Mouse (Mus musculus): ENCODE data around the gene Tcp11. TPM values are rescaled to one million over a fixed set of nuclear protein-coding genes. Genes with fewer than 3 reads are reported as not detected.
A peak's percentile ranks its signal among the peaks of the same experiment; 100 is the strongest.

Tcp11 gene
- polyA plus RNA-seq, 1 experiment from 2014 or later = 0.49 TPM

- ATAC-seq (ENCODE audit: extremely low read depth, insufficient number of reproducible peaks, low FRiP score, low TSS enrichment) = no peak
- WGBS = 75% methylated on average over 6 of the region's 6 CpGs
- H3K9ac ChIP-seq = no peak overlapping the region
These were observed 17.3 kb downstream of the Tcp11 start for GRCm38 (mm10) chr17:28063163-28063562.

GRCm38 (mm10) chr17:28062710-28063109, 17.7 kb downstream of the Tcp11 start:
- ATAC-seq (ENCODE audit: extremely low read depth, insufficient number of reproducible peaks, low FRiP score, low TSS enrichment) = no peak
- Histone ChIP-seq H3K4me3 (no peak overlapping the region), H3K27ac (replicated peaks) (no peak overlapping the region), H3K9me3 (no peaks in the 10 kb centered on the region), H3K27me3 (replicated peaks) (no peaks in the 10 kb centered on the region; the same call in 1 of the 2 replicates), H3K9ac (no peak overlapping the region), H3K4me2 (no peak overlapping the region), H3K4me1 (0 out of 2 replicates have a peak, but pooled peaks cover 6% of the 10 kb centered on the region), H3K36me3 (peaks cover 44% of the 10 kb centered on the region)
- 84% methylated on average over 7 of the region's 7 CpGs for WGBS

More at GRCm38 (mm10) chr17:28063163-28063562, 17.3 kb downstream of the Tcp11 start:
- H3K27ac ChIP-seq (replicated peaks) = no peak overlapping the region
- 0 out of 2 replicates have a peak, but pooled peaks cover 6% of the 10 kb centered on the region for H3K4me1 ChIP-seq
- peaks cover 2% of the 10 kb centered on the region for H3K27me3 ChIP-seq (replicated peaks)
- H3K4me3 ChIP-seq = no peak overlapping the region
- no peak overlapping the region for H3K4me2 ChIP-seq
- peaks cover 39% of the 10 kb centered on the region for H3K36me3 ChIP-seq
- H3K9me3 ChIP-seq = no peaks in the 10 kb centered on the region

- Histone ChIP-seq H3K27me3 (replicated peaks) (no peaks in the 10 kb centered on the region), H3K9ac (no peak overlapping the region), H3K4me3 (no peak overlapping the region), H3K9me3 (no peaks in the 10 kb centered on the region), H3K27ac (replicated peaks) (no peak overlapping the region), H3K36me3 (peaks cover 56% of the 10 kb centered on the region), H3K4me1 (0 out of 2 replicates have a peak, but pooled peaks cover 6% of the 10 kb centered on the region), H3K4me2 (no peak overlapping the region)
- 52% methylated on average over 7 of the region's 7 CpGs for WGBS
- no peak for ATAC-seq (ENCODE audit: extremely low read depth, insufficient number of reproducible peaks, low FRiP score, low TSS enrichment)
These were observed 19.0 kb downstream of the Tcp11 start for GRCm38 (mm10) chr17:28061472-28061871.

- Histone ChIP-seq H3K9me3 (no peaks in the 10 kb centered on the region), H3K27ac (replicated peaks) (no peak overlapping the region), H3K36me3 (peaks cover 64% of the 10 kb centered on the region), H3K4me1 (0 out of 2 replicates have a peak, but pooled peaks cover 6% of the 10 kb centered on the region), H3K27me3 (replicated peaks) (no peaks in the 10 kb centered on the region), H3K4me3 (no peak overlapping the region), H3K4me2 (no peak overlapping the region), H3K9ac (no peak overlapping the region)
- WGBS = 92% methylated on average over 11 of the region's 11 CpGs
- no peak for ATAC-seq (ENCODE audit: extremely low read depth, insufficient number of reproducible peaks, low FRiP score, low TSS enrichment)
These were observed 19.8 kb downstream of the Tcp11 start for GRCm38 (mm10) chr17:28060681-28061080.

DNA sequence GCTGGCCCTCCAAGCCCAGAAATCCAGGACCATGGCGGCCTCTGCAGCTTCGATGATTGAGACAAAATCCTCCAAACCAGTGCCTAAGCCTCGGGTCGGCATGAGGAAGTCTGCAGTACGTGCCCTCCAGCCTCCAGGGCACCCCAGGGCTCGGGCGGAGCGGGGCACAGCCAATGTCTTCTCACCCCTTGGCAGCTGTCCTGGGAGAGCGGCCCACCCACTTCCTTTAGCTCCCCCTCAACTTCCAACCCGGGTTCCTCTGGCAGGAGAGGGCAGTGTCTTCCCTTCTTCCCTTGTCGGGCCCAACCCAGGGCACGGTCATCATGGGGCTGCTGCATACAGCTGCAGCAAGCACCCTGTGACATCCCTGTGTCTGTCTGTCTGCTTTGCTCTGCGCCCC, 22.1 kb downstream of the Tcp11 start:
- Histone ChIP-seq H3K4me3 (no peak overlapping the region), H3K27ac (replicated peaks) (no peak overlapping the region), H3K27me3 (replicated peaks) (no peaks in the 10 kb centered on the region), H3K4me2 (no peak overlapping the region), H3K36me3 (peaks cover 86% of the 10 kb centered on the region), H3K9ac (no peak overlapping the region), H3K4me1 (0 out of 2 replicates have a peak, but pooled peaks cover 3% of the 10 kb centered on the region), H3K9me3 (no peaks in the 10 kb centered on the region)
- 76% methylated on average over 13 of the region's 13 CpGs for WGBS
- no peak for ATAC-seq (ENCODE audit: extremely low read depth, insufficient number of reproducible peaks, low FRiP score, low TSS enrichment)

GRCm38 (mm10) chr17:28052293-28052863, 28.1 kb downstream of the Tcp11 start:
- Histone ChIP-seq H3K4me3 (no peak overlapping the region), H3K4me2 (no peak overlapping the region), H3K9me3 (no peaks in the 10 kb centered on the region), H3K27me3 (replicated peaks) (no peaks in the 10 kb centered on the region), H3K27ac (replicated peaks) (no peak overlapping the region), H3K36me3 (peaks cover 83% of the 10 kb centered on the region), H3K4me1 (no peaks in the 10 kb centered on the region), H3K9ac (no peak overlapping the region)
- ATAC-seq (ENCODE audit: extremely low read depth, insufficient number of reproducible peaks, low FRiP score, low TSS enrichment) = no peak
- WGBS = 75% methylated on average over 21 of the region's 21 CpGs

DNA sequence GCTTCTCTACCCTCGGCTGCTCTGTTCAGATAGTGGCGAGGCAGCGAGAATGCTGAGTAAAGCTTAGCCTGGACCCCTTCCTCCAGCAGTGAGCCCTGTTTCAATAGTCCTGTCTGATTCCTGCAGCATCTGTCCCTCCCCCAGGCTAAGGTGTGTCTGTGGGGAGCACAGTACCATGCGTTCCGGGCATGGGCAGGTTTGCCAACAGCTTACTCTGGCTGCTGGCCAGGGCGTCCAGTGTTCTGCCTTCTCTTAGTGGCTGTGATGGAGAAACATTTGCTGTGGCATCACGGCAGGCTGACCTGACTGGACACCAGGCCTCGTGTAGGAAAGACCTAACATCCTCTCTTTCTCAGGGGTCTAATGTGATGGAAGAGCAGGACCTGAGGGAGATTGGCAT, 30.2 kb downstream of the Tcp11 start:
- Histone ChIP-seq H3K27ac (replicated peaks) (no peak overlapping the region), H3K9me3 (no peaks in the 10 kb centered on the region), H3K4me2 (no peak overlapping the region), H3K36me3 (peaks cover 80% of the 10 kb centered on the region), H3K4me3 (no peak overlapping the region), H3K9ac (no peak overlapping the region), H3K4me1 (no peaks in the 10 kb centered on the region), H3K27me3 (replicated peaks) (no peaks in the 10 kb centered on the region)
- no peak for ATAC-seq (ENCODE audit: extremely low read depth, insufficient number of reproducible peaks, low FRiP score, low TSS enrichment)
- WGBS = 79% methylated on average over 8 of the region's 8 CpGs

DNA sequence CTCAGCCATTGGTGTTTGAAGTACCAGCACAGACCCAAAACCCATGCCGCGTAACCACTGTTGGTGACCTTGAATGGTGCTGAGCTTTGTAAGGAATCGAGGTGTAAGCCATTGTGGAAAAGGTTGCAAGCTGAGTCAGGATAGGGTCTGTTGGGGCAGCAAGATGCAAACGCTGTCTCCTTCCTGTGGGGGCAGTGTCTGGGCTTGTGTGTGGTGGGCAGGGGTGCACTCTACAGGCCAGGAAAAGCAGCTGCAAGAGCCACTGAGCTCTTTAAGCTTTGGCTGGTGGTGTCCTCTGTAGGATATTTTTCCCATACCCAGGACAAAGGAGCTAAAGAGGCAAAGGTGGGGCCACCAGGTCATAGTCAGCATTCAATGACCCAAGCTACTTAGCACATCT, 32.0 kb downstream of the Tcp11 start:
- Histone ChIP-seq H3K36me3 (peaks cover 75% of the 10 kb centered on the region), H3K4me3 (no peak overlapping the region), H3K9ac (no peak overlapping the region), H3K4me2 (no peak overlapping the region), H3K9me3 (no peaks in the 10 kb centered on the region), H3K27me3 (replicated peaks) (no peaks in the 10 kb centered on the region), H3K4me1 (no peaks in the 10 kb centered on the region), H3K27ac (replicated peaks) (no peak overlapping the region)
- WGBS = 49% methylated on average over 4 of the region's 4 CpGs
- no peak for ATAC-seq (ENCODE audit: extremely low read depth, insufficient number of reproducible peaks, low FRiP score, low TSS enrichment)

- Histone ChIP-seq H3K27ac (replicated peaks) (no peak overlapping the region), H3K4me3 (no peak overlapping the region), H3K4me2 (no peak overlapping the region), H3K36me3 (peaks cover 75% of the 10 kb centered on the region), H3K9me3 (no peaks in the 10 kb centered on the region), H3K9ac (no peak overlapping the region), H3K4me1 (peaks cover 7% of the 10 kb centered on the region), H3K27me3 (replicated peaks) (no peaks in the 10 kb centered on the region)
- ATAC-seq (ENCODE audit: extremely low read depth, insufficient number of reproducible peaks, low FRiP score, low TSS enrichment) = no peak
- 79% methylated on average over 5 of the region's 5 CpGs for WGBS
These were observed 32.9 kb downstream of the Tcp11 start for GRCm38 (mm10) chr17:28047520-28047919.

GRCm38 (mm10) chr17:28047017-28047416, 33.4 kb downstream of the Tcp11 start:
- Histone ChIP-seq H3K27ac (replicated peaks) (no peak overlapping the region), H3K9me3 (no peaks in the 10 kb centered on the region), H3K36me3 (peaks cover 74% of the 10 kb centered on the region), H3K4me2 (no peak overlapping the region), H3K4me3 (no peak overlapping the region), H3K4me1 (peaks cover 12% of the 10 kb centered on the region), H3K27me3 (replicated peaks) (no peaks in the 10 kb centered on the region), H3K9ac (no peak overlapping the region)
- no peak for ATAC-seq (ENCODE audit: extremely low read depth, insufficient number of reproducible peaks, low FRiP score, low TSS enrichment)
- WGBS = 91% methylated on average over 5 of the region's 5 CpGs

- Histone ChIP-seq H3K9me3 (no peaks in the 10 kb centered on the region), H3K4me3 (no peak overlapping the region), H3K27me3 (replicated peaks) (no peaks in the 10 kb centered on the region), H3K9ac (peak overlapping the region; percentile 61), H3K36me3 (peaks cover 61% of the 10 kb centered on the region), H3K27ac (replicated peaks) (no peak overlapping the region), H3K4me1 (peaks cover 45% of the 10 kb centered on the region), H3K4me2 (peak overlapping the region; percentile 38)
- 0 out of 2 replicates have a peak, but pooled peaks have one; percentile 22 for ATAC-seq (ENCODE audit: extremely low read depth, insufficient number of reproducible peaks, low FRiP score, low TSS enrichment)
- 59% methylated on average over 23 of the region's 23 CpGs for WGBS
These were observed 38.1 kb downstream of the Tcp11 start for GRCm38 (mm10) chr17:28042299-28042771.

- peaks cover 54% of the 10 kb centered on the region for H3K4me1 ChIP-seq
- H3K9me3 ChIP-seq = no peaks in the 10 kb centered on the region
- ATAC-seq (ENCODE audit: extremely low read depth, insufficient number of reproducible peaks, low FRiP score, low TSS enrichment) = no peak
- no peak overlapping the region for H3K27ac ChIP-seq (replicated peaks)
- no peaks in the 10 kb centered on the region for H3K27me3 ChIP-seq (replicated peaks)
- no peak overlapping the region for H3K4me2 ChIP-seq
- 89% methylated on average over 13 of the region's 13 CpGs for WGBS
- peak overlapping the region; percentile 61; the same call in 1 of the 2 replicates for H3K9ac ChIP-seq
- no peak overlapping the region for H3K4me3 ChIP-seq
- H3K36me3 ChIP-seq = peaks cover 56% of the 10 kb centered on the region
These were observed 39.1 kb downstream of the Tcp11 start for GRCm38 (mm10) chr17:28041298-28041697.
